Mouse (Mus musculus): Measurements from ENCODE around the gene Amtn.

DNA sequence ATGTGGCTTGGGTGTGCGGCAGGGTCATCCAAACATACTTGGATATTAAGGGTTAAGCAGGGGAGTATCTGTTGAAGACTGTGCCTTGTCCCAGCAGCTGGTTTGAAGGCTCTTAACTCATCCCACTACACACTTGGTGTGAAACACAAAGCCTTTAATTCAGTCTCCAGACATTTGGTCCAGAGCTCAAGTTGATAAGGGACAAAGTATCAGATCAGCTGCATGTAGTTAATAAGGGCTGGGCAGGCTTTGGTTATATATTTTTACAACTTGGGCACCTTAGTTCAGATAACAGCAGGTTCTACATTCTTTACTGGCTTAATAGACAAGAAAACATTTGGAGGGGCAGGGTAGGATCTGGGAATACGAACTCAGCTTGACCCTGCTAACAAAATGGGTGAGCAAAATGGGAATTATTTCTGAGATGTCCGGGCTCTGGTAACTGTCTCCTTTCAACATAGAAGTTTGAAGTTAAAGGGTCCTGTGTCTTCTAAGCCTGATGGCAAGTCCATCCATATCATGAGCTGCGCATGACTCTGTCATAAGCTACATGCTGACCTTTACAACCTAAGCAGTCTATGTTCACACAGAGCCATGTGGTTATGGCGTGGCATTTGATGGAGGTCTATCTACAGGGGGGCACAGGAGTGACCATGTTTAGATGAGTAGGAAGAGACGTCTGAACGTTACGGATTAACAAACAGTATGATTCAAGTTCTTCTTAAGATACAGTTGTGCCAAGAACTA lies 44.6 kb downstream of the Amtn start:
- TF ChIP-seq CTCF (IDR thresholded peaks at IDR 0.05; ENCODE audit: low read depth) = no peak
- TF ChIP-seq EP300 (optimal IDR thresholded peaks at IDR 0.05) = no peak

Measured in stomach, postnatal 0 days (tissue).